Mouse (Mus musculus) heart, embryonic 14.5 days (tissue): ENCODE data around the gene Pnliprp2. TPM values are rescaled to one million over a fixed set of nuclear protein-coding genes. Genes with fewer than 3 reads are reported as not detected.

Source experiments
- ATAC-seq: fragments of 200-750 bp; cut with Nextera tagmentation; 2 replicates; pipeline ENCODE4 v1.8.0; 2017; ENCODE audit warnings: low read depth, moderate TSS enrichment; ENCODE audit not compliant: insufficient number of reproducible peaks, insufficient read depth, low FRiP score
- H3K27ac ChIP-seq, 2 experiments: fragments of 200-500 bp in 1 of 2; fragments of 300-500 bp in 1 of 2; sonication (generic) in 1 of 2; replicated peaks in 1 of 2; 2 replicates each; pipeline ENCODE4 v1.5.1; 2012 to 2014; ENCODE audit warnings: low read depth in 2 of 2, low read length in 2 of 2, control low read depth in 1 of 2, mild to moderate bottlenecking in 1 of 2, mixed read lengths in 1 of 2; ENCODE audit not compliant: control insufficient read depth in 1 of 2, insufficient read depth in 1 of 2
- H3K27me3 ChIP-seq: fragments of 300-500 bp; sonication (generic); 2 replicates; pipeline ENCODE4 v1.6.1; 2014; ENCODE audit warnings: mild to moderate bottlenecking, low read length, control low read depth; ENCODE audit not compliant: control insufficient read depth, insufficient read depth
- H3K36me3 ChIP-seq: fragments of 300-500 bp; sonication (generic); 2 replicates; pipeline ENCODE4 v1.6.1; 2014; ENCODE audit warnings: mild to moderate bottlenecking, control low read depth, low read length, mixed read lengths; ENCODE audit not compliant: control insufficient read depth, insufficient read depth
- H3K4me1 ChIP-seq, 2 experiments: fragments of 200-500 bp in 1 of 2; fragments of 300-500 bp in 1 of 2; sonication (generic) in 1 of 2; 2 replicates each; pipeline ENCODE4 v1.6.1; 2012 to 2014; ENCODE audit warnings: low read length in 2 of 2, control low read depth in 1 of 2, mixed read lengths in 1 of 2; ENCODE audit not compliant: control insufficient read depth in 2 of 2, insufficient read depth in 2 of 2
- H3K4me2 ChIP-seq: fragments of 300-500 bp; sonication (generic); 2 replicates; pipeline ENCODE4 v1.6.1; 2014; ENCODE audit warnings: mild to moderate bottlenecking, low read length
- H3K4me3 ChIP-seq, 2 experiments: fragments of 200-500 bp in 1 of 2; fragments of 300-500 bp in 1 of 2; sonication (generic) in 1 of 2; 2 replicates each; pipeline ENCODE4 v1.5.1; 2012 to 2014; ENCODE audit warnings: low read length in 2 of 2, mild to moderate bottlenecking in 2 of 2, control low read depth in 1 of 2, low read depth in 1 of 2, moderate library complexity in 1 of 2; ENCODE audit not compliant: control insufficient read depth in 1 of 2, insufficient read depth in 1 of 2
- H3K9ac ChIP-seq: fragments of 300-500 bp; sonication (generic); 2 replicates; pipeline ENCODE4 v1.6.1; 2014; ENCODE audit warnings: mild to moderate bottlenecking, low read length
- H3K9me3 ChIP-seq: fragments of 300-500 bp; sonication (generic); 2 replicates; pipeline ENCODE4 v1.6.1; 2016; ENCODE audit warnings: low read length, control low read depth; ENCODE audit not compliant: control insufficient read depth
- WGBS: fragments of 180-500 bp; shearing (Covaris S2); extraction: QIAGEN DNeasy Blood & Tissue Kit; methylation state at CpG from one replicate; pipeline ENCODE4 v1.1.7; 2014; 5-methylcytosine and 5-hydroxymethylcytosine counted together
- polyA plus RNA-seq: library from polyadenylated mRNA; unstranded; fragments of >200 nt; fragmentation: Nextera tagmentation; extraction: Ambion mirVana; gene quantifications from 2 replicates; pipeline ENCODE4 v1.2.1, GENCODE M21; 2014

Pnliprp2 gene
- polyA plus RNA-seq, 1 experiment from 2014 or later = not detected

DNA sequence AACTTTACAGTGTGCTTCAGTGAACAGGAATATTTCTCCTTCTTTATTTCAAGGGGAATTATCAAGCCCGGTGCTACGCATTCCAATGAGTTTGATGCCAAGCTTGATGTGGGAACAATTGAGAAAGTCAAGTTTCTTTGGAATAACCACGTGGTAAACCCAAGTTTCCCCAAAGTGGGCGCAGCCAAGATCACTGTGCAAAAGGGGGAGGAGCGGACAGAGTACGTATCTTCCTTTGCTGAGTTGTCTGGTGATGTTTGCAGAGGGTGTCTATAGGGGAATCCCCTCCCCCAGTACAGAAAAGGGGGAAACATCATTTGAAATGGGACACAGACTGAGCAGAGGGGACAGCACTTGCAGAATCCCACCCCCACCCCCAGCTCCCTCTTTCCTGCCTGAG is 18.5 kb upstream of the Pnliprp2 start:
- no peak overlapping the region for H3K27ac ChIP-seq
- no peaks in the 10 kb centered on the region for H3K36me3 ChIP-seq
- no peak overlapping the region for H3K9ac ChIP-seq
- WGBS = 87% methylated on average over 6 of the region's 6 CpGs
- no peak for ATAC-seq
- no peaks in the 10 kb centered on the region for H3K27me3 ChIP-seq
- H3K4me3 ChIP-seq = no peak overlapping the region
- no peaks in the 10 kb centered on the region for H3K9me3 ChIP-seq
- no peak overlapping the region for H3K4me2 ChIP-seq
- no peaks in the 10 kb centered on the region for H3K4me1 ChIP-seq

DNA sequence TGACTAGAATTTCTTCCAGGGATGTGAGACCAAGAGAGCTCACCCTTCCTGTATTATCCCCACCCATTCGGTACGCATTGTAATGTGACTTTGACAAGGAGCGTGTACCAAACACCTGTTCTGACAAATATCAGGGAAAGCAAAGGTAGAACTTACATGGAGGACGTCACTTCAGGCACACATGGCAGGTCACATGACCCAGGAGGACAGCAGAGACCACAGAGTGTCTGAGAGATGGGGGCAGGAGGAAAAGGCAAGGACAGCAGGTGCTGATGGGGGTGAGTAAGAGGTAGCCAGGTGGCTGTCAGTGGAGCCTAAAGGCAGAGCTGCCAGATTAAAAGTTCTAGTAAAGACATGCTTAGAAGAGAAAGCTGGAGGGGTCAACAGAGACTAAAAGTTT is 16.8 kb upstream of the Pnliprp2 start:
- Histone ChIP-seq H3K36me3 (no peaks in the 10 kb centered on the region), H3K4me2 (no peak overlapping the region), H3K9me3 (no peaks in the 10 kb centered on the region), H3K4me1 (no peaks in the 10 kb centered on the region), H3K9ac (no peak overlapping the region), H3K27me3 (no peaks in the 10 kb centered on the region), H3K27ac (no peak overlapping the region), H3K4me3 (no peak overlapping the region)
- no peak for ATAC-seq
- 78% methylated on average over 4 of the region's 4 CpGs for WGBS

- no peaks in the 10 kb centered on the region for H3K9me3 ChIP-seq
- 72% methylated on average over 4 of the region's 4 CpGs for WGBS
- H3K4me3 ChIP-seq = no peak overlapping the region
- H3K27me3 ChIP-seq = no peaks in the 10 kb centered on the region
- H3K4me1 ChIP-seq = no peaks in the 10 kb centered on the region
- no peak for ATAC-seq
- no peak overlapping the region for H3K9ac ChIP-seq
- H3K36me3 ChIP-seq = no peaks in the 10 kb centered on the region
- no peak overlapping the region for H3K4me2 ChIP-seq
- no peak overlapping the region for H3K27ac ChIP-seq
Measured at GRCm38 (mm10) chr19:58743736-58744135, 15.8 kb upstream of the Pnliprp2 start.

GRCm38 (mm10) chr19:58747498-58748000 is 12.0 kb upstream of the Pnliprp2 start:
- Histone ChIP-seq H3K4me3 (no peak overlapping the region), H3K9ac (no peak overlapping the region), H3K27ac (no peak overlapping the region), H3K36me3 (no peaks in the 10 kb centered on the region), H3K4me2 (no peak overlapping the region), H3K9me3 (no peaks in the 10 kb centered on the region), H3K27me3 (no peaks in the 10 kb centered on the region), H3K4me1 (no peaks in the 10 kb centered on the region)
- WGBS = 88% methylated on average over 9 of the region's 9 CpGs
- no peak for ATAC-seq

DNA sequence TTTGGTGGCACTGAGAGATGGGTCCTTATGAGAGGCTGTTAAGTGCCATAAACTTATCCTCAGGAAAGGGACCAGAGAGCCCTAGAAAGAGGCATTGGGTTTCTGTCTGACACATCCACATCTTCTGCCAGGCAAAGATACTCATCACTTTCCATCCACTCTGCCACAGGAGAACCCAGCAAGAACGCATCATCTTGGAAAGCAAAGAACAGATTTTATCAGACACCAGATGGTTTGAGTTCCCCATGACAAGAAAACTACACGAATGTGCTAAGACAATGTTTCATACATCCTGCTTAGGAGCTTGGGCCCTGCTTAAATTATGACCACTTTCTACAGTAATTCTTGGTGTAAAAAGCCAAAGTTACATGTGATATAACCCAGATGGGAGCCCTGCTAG is 8.7 kb upstream of the Pnliprp2 start:
- Histone ChIP-seq H3K4me3 (no peak overlapping the region), H3K4me2 (no peak overlapping the region), H3K9ac (no peak overlapping the region), H3K27ac (no peak overlapping the region), H3K27me3 (no peaks in the 10 kb centered on the region), H3K4me1 (no peaks in the 10 kb centered on the region), H3K9me3 (no peaks in the 10 kb centered on the region), H3K36me3 (no peaks in the 10 kb centered on the region)
- ATAC-seq = no peak
- 74% methylated on average over 2 of the region's 2 CpGs for WGBS

DNA sequence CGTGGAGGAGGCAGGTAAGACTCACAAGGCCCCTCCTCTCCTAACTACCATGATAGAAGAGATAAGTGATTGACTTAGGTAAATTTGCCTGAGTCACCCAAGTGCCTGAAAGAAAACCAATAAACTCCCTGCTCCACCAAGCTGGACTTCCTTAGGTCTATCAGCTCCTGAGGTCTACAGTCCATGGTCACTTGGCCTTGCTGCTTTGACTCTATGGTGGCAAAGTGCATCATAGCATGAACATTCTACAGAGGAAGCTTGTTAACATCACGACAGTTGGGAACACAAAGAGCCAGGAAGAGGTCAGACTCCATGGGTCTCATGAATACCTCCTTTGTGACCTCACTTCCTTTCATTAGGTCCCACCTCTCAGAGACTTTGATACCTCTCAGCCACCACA is 8.0 kb upstream of the Pnliprp2 start:
- 54% methylated on average over 2 of the region's 2 CpGs for WGBS
- Histone ChIP-seq H3K36me3 (no peaks in the 10 kb centered on the region), H3K9me3 (no peaks in the 10 kb centered on the region), H3K4me2 (no peak overlapping the region), H3K27me3 (no peaks in the 10 kb centered on the region), H3K4me3 (no peak overlapping the region), H3K4me1 (no peaks in the 10 kb centered on the region), H3K9ac (no peak overlapping the region), H3K27ac (no peak overlapping the region)
- ATAC-seq = no peak

GRCm38 (mm10) chr19:58758871-58759270 is 648 bp upstream of the Pnliprp2 start:
- no peak for ATAC-seq
- Histone ChIP-seq H3K4me3 (no peak overlapping the region), H3K4me1 (peaks cover 0 to 3% of the 10 kb centered on the region in 2 experiments; a peak in 1 of 4 replicates), H3K27ac (no peak overlapping the region), H3K9me3 (no peaks in the 10 kb centered on the region), H3K27me3 (no peaks in the 10 kb centered on the region), H3K4me2 (no peak overlapping the region), H3K36me3 (no peaks in the 10 kb centered on the region), H3K9ac (no peak overlapping the region)
- 88% methylated on average over 4 of the region's 4 CpGs for WGBS

GRCm38 (mm10) chr19:58762316-58762715 is 2.8 kb downstream of the Pnliprp2 start:
- no peak overlapping the region for H3K9ac ChIP-seq
- no peak overlapping the region for H3K4me2 ChIP-seq
- no peaks in the 10 kb centered on the region for H3K9me3 ChIP-seq
- peaks cover 0 to 3% of the 10 kb centered on the region in 2 experiments; a peak in 1 of 4 replicates for H3K4me1 ChIP-seq
- WGBS = 22% methylated on average over 6 of the region's 6 CpGs
- H3K36me3 ChIP-seq = no peaks in the 10 kb centered on the region
- peak; percentile 28; the same call in 1 of the 2 replicates for ATAC-seq
- H3K27me3 ChIP-seq = no peaks in the 10 kb centered on the region
- H3K27ac ChIP-seq = no peak overlapping the region
- no peak overlapping the region for H3K4me3 ChIP-seq
